In genomic region chr14:77387877-77388276, GRCm38 (mm10) we compare ENCODE assay signal across 19 mouse cellular contexts.
DNase-seq lines count a peak whose midpoint lies in the region; ATAC-seq lines count a peak whose summit lies in the region.
"Had no signal": no experiment of that assay in that cellular context is flagged by ENCODE, and none has a peak within 500 bp of the region (broad histone marks: within the 10 kb centered on the region; RNA-seq: fewer than 3 reads in every experiment).

No protein-coding gene starts in this region.

- H3K4me1 ChIP-seq in hindbrain, embryonic 16.5 days (ENCODE audit: control insufficient read depth, insufficient read depth, low read depth, low read length), result no peaks in the 10 kb centered on the region
- H3K4me1 ChIP-seq: heart, embryonic 10.5 days had no signal

- no peaks in the 10 kb centered on the region for H3K9me3 ChIP-seq in hindbrain, embryonic 16.5 days (ENCODE audit: control insufficient read depth, low read length)
- H3K9me3 ChIP-seq: embryonic facial prominence, embryonic 10.5 days; forebrain, embryonic 13.5 days; heart, embryonic 10.5 days; hindbrain, embryonic 12.5 days had no signal

- WGBS in hindbrain, embryonic 16.5 days, result 85% methylated on average over 2 of the region's 2 CpGs

- no peak overlapping the region for H3K4me2 ChIP-seq in hindbrain, embryonic 16.5 days (ENCODE audit: low read length)
- H3K4me2 ChIP-seq: forebrain, embryonic 13.5 days; hindbrain, embryonic 12.5 days had no signal

- no peaks in the 10 kb centered on the region for H3K27me3 ChIP-seq in hindbrain, embryonic 16.5 days (replicated peaks; ENCODE audit: control insufficient read depth, insufficient read depth, low read length)
- H3K27me3 ChIP-seq: forebrain, embryonic 13.5 days; hindbrain, embryonic 12.5 days had no signal

- H3K27ac ChIP-seq in hindbrain, embryonic 16.5 days (ENCODE audit: low read depth, low read length), result no peak overlapping the region
- H3K27ac ChIP-seq: embryonic facial prominence, embryonic 10.5 days; forebrain, embryonic 13.5 days; gastrocnemius, adult 2 months; heart, embryonic 10.5 days; hindbrain, embryonic 12.5 days; hindbrain, postnatal 0 days had no signal

- H3K4me3 ChIP-seq in hindbrain, embryonic 16.5 days (ENCODE audit: low read length), result no peak overlapping the region
- H3K4me3 ChIP-seq: embryonic facial prominence, embryonic 10.5 days; forebrain, embryonic 13.5 days; gastrocnemius, adult 2 months; heart, embryonic 10.5 days; hindbrain, embryonic 12.5 days had no signal

- no peaks in the 10 kb centered on the region for H3K36me3 ChIP-seq in hindbrain, embryonic 16.5 days (ENCODE audit: control insufficient read depth, insufficient read depth, low read length)
- H3K36me3 ChIP-seq: embryonic facial prominence, embryonic 10.5 days; heart, embryonic 10.5 days; hindbrain, embryonic 12.5 days had no signal

- peak; percentile 43 for DNase-seq in cerebellum, adult 11-12 months
- DNase-seq in cerebellum, postnatal 4 days (ENCODE audit: low spot score in 2 of 2), result no peak
- peak; percentile 24 to 26 for DNase-seq in cerebellum, adult 18-20 months
- DNase-seq in cerebellum, adult 9-11 months, result peak; percentile 51
- no peak for DNase-seq in thymus, postnatal 0 days (ENCODE audit: low spot score)
- no peak for DNase-seq in adrenal gland, adult 18-20 months (ENCODE audit: low spot score in 2 of 2)
- DNase-seq: adrenal gland, postnatal 14 days; forebrain, postnatal 0 days; gastrocnemius, adult 2 months; gastrocnemius, postnatal 25 days; heart, postnatal 10 days; heart, postnatal 4 days; kidney, adult 18-20 months had no signal

- H3K9ac ChIP-seq in hindbrain, embryonic 16.5 days (ENCODE audit: low read depth, low read length), result no peak overlapping the region
- H3K9ac ChIP-seq: forebrain, embryonic 13.5 days; forebrain, postnatal 0 days; hindbrain, embryonic 12.5 days had no signal

- ATAC-seq in hindbrain, embryonic 16.5 days, result no peak
- ATAC-seq: forebrain, embryonic 13.5 days; forebrain, postnatal 0 days; hindbrain, postnatal 0 days had no signal

Comparison
In these comparisons a context has a peak if more than half of its experiments do, and no peak if none do; other contexts are left out.
1. DNase-seq: peak in cerebellum, adult 11-12 months (single experiment), cerebellum, adult 18-20 months (2 of 2) and cerebellum, adult 9-11 months (single experiment); none in cerebellum, postnatal 4 days (0 of 2), thymus, postnatal 0 days (single experiment) and adrenal gland, adult 18-20 months (0 of 2).